Mouse (Mus musculus): ENCODE measurements around the gene Apoc2. TPM values are rescaled to one million over a fixed set of nuclear protein-coding genes. Genes with fewer than 3 reads are reported as not detected.
"Not testable (repeated sequence)": the region's sequence is repeated elsewhere in the genome, so short reads cannot be mapped to it uniquely, and the experiment has no call there.

Apoc2 gene
- total RNA-seq, 2 experiments from 2014 or later: 1.9 TPM; not detected in 1

DNA sequence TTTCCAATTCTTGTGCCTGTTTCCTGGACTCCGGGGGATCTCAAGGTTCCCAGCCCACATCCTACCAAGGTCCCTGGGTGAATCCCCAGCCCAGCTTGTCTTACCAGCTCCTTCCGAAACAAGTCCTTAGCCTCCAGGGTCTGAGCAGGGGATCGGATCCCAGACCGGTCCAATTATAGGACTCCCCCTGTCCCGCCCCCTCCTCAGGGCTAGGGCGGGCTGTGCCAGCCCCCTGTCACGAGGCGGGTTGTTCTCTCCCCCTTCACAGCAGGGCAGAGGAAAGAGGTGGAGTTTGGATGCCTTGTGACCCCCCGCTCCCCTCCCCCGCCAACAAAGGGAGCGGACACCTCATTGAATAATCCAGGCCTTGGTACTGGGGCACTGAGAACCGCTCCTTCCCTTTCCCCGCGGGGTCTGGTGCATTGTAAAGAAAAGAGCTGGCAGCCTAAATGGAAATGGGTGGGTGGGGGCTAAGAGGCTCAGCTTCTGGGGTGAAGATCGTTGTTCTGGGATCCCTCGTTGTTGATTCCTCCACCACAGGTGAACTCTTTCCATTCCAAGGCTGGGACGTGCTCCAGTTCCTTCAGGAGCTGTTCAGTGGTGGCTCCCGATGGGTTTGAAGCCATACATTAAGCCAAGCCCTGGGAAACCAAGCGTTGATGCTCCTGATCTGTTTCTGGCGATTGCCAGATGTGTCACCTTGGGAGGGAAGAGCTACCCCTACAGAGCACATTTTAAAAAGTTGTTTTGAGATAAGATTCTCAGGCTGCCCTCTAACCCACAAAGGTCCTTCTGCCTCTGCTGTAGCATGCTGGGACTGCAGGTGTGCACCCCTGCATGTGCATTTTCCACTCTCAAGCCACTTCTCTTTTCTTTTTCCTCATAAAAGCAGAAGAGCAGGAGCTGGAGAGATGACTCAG lies 21.4 kb upstream of the Apoc2 start, which contains the start of gene Apoe:
TSS of gene Apoe (minus strand) at position 282 of the 920 bp plus-strand sequence.
- peak; percentile 67 to 84 for DNase-seq

DNA sequence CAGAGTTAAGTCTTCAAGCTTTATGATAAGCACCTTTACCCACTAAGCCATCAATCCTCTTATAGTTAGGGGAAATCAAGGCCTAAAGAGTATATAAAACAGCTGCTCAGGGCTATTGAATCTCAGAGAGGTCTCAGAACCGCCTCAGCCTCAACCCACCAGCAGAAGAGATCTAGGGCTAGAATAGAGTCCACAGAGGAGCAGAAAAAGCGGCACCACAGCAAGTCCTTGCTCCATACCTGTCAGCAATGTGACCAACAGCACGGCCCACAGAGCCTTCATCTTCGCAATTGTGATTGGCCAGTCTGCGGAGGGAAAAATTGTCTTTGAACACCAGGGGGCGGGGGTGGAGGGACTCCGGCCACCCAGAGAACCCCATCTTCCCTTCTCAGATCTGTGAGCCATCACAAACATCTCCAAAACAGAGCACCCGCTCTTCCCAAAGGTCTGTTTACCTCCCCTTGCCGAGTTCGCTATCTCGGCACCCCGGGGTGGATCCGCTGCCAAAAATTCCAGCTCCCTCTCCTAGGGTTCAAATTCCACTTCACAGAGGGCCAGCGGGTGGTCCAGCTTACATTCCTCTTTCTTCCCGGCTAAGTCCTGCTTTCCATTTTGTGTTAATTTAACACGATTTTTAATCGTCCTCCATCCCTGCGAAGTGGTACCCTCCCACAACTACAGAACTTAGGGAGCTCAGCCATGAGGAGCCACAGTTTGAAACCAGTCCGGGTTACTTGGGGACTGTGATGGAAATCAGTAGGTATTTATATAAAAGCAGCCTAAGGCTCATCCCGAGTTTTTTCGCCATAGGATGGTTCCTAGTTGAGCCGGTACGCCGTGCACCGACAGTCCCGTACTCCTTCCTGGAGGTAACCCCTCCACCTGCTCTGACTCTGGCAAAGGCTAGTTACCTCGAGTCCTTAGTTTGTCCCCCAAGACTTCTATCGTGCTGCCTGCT lies 20.5 kb upstream of the Apoc2 start:
- no peak for DNase-seq

DNA sequence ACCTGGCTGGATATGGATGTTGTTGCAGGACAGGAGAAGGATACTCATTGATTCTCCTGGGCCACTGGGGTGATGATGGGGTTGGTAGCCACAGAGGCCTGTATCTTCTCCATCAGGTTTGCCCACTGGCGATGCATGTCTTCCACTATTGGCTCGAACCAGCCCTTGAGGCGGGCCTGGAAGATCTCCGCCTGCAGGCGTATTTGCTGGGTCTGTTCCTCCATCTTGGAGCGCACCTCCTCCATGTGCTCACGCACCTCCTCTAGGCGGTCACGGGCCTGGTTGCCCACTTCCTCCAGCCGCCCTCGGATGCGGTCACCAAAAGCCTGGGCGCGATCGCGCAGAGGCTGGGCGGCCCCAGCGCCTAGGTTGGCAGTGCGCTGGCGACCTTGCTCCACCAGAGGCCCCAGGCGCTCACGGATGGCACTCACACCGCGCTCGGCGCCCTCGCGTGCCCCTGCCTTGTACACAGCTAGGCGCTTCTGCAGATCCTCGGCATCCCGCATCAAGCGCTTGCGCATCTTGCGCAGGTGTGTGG lies 18.7 kb upstream of the Apoc2 start:
- DNase-seq: no peak

DNA sequence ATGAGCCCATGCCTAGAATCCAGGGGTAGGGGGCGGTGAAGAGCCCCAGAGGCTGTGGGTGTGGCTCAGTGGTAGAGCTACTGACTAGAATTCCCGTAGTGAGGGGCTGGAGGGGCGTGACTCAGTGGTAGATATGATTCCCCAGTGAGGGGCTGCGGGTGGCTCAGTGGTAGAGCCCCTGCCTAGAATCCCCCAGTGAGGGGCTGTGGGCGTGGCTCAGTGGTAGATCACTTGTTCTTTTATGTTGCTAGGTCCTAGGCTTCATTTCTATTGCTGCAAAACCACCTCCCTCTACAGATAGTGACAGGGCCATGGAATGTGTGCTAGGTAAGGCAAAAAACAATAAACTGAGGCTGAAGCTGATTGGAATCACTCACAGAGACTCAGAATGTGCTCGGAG lies 18.1 kb upstream of the Apoc2 start:
- no peak for DNase-seq

DNA sequence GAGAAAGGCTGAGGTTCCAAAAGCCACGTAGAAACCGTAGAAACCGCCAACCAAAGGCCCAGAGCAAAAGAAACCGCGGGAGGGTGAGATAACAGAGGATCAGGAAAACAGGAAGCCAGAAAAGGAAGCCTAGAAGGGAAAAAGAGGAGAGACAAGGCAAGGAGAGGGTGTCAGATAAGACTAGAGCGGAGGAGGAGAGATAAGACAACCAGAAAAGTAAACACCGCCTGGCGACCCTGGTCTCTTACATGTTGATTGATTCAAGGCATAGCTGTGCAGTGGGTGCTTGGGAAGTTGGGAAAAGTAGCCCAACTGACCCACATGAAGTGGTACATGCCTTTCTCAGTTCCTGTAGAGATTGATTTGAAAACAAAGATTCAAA lies 17.5 kb upstream of the Apoc2 start:
- DNase-seq: no peak

DNA sequence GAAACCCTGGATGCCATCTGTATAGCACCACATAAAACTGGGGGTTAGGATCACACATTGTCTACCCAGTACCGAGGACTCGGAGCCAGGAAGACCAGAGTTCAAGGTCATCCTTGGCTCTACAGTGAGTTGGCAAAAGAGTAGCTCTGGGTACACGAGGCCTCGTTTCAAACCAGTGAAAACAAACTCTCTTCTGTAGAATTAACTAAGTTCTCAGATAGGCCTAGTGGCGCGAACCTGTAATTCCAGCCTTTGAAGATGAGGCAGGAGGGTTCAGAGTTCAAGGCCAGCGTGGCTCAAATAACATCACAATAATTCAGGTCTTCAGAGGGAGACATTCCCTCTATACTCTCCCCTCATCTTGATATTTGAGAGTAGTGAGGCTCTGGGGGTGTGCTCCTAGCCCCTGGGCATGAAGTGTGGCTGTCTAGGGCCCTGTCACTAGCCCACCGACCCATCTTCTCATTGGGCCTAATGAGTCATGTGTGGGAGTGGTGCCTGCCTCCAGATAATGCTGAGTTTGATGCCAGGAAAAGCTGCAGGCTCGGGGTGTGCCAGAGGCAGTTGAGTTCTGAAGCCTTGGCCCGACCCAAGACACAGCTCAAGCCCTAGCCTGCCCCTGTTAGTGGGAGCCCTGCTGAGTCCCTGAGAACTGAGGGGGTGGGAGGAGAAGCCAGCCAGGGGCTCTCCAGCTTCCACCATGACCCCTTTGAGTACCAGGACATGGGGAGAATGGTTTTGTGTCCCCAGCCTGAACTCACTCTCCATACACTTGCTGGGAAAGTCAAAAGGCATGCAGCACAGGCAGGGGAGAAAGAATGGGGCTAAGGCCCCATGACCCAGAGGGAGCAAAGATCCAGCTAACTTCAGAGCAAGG lies 16.8 kb upstream of the Apoc2 start:
- peak in 1 of 2 experiments; percentile 51 for DNase-seq

DNA sequence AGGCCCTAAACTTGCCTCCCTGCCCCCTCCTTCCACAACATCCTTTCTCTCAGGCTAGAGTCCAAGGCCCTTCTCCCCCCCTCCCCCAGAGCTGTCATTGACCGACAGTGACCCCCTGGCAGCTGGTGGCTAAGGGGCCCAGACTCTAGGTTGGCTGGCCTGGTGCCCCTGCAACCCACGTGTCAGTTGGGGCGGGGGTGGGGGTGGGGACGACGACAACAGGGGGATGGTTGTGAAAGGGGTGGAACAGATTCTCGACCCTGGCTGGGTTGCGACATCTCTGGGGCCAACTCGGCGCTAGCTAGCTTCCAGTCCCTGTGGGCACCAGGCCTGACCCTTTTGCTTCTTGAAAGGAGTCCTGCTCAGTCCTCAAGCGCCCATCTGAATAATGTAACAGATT lies 15.7 kb upstream of the Apoc2 start:
- peak; percentile 79 to 80 for DNase-seq

DNA sequence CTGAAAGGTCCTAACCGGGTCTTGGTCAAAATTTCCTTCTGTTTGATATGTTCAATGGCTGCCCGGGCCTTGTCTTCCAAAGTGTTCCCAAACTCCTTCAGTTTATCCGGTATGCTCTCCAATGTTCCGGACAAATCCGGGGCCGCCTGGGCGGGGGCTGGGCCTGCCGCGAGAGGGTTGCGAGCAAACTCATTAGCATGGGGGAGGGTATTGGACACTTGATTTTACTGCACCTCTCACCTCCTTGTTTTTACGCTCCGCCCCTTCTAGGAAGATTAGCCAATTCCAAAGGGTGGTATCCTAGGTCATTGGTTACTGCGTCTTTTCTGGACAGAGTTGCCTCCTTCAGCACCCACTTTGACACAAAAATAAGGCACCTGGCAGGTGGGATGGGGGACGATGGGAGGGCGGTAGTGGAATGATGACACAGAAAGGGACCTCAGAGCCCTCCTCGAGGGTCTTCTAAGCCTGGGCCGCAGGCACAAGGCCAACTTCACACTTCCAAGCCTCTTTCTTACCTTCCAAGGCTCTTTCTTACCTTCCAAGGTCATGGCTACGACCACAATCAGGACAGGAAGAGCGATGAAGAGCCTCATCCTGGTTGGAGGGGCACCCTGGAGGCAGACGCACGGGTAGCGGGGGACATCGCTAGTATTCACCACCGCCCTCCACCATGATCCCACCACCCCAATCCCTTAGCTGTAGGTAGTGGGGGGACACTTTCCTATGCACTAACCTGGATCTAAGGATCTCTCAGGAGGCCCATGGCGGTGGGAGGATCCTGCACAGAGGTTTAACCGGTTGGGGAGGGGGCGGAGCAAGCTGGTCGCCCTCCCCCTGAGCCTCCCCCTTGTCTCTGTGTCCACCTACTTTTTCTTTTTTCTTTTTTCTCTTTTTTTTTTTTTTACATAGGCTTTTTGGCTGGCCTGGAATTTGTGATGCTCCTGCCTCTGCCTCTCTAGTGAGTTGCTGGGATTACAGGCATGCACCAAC lies 14.4 kb upstream of the Apoc2 start, which contains the start of gene Apoc1:
TSS of gene Apoc1 (minus strand) at position 788 of the 993 bp plus-strand sequence.
- DNase-seq: peak; percentile 61 to 65

DNA sequence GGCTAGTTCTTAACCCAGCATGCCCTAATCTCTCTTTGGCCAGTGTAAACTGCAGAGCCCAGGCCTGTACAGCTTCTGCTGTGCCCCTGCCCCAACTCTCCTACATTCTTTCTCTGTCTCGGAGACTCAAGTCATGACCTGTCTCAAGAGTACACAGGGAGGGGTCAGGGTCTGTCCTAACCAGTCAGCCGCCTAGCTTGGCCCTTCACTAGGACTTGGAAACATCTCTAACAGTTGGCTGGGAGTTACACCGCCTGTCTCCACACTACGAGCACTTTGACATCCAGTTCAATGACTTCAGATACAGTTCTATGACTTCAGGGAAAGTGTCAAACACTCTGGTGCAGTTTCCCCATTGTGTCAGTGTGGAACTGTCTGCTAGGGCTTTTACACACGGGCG lies 13.7 kb upstream of the Apoc2 start:
- DNase-seq: no peak

DNA sequence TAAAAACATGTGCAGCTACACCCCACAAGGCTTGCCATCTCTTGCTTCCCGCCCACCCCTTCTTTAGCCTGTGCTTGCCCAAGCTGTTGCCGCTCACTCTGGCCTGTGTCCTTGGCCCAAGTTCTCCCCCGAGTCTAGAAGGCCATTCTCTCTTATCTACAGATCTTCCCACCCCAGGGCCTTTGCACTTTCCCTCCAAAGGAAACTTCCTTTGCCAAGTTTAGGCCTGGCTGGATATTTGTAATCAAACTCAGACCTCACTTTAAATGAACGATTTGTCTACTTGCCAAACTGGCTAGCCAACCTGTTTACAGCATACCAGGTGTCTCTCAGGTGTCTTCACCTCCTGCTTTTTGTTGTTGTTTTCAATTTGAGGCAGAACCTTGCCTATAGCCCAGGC lies 13.1 kb upstream of the Apoc2 start:
- no peak for DNase-seq

DNA sequence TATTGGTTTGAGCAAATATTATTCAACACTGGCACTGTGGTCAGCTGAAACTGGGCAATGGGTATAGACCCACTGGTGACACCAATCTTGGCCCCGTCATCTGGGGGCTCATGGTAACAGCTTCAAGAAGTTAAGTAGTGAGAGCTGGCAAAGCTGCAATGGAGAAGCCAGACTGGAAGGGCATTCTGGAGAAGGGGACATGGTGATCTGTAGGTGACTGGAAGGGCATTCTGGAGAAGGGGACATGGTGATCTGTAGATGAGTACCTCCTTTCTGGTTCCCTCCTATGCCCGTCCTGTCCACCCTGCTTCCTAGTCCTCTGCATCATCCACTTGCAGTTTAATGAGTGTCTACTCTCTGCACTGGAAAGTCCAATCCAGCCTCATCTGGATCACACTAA lies 10.9 kb upstream of the Apoc2 start:
- DNase-seq: no peak

DNA sequence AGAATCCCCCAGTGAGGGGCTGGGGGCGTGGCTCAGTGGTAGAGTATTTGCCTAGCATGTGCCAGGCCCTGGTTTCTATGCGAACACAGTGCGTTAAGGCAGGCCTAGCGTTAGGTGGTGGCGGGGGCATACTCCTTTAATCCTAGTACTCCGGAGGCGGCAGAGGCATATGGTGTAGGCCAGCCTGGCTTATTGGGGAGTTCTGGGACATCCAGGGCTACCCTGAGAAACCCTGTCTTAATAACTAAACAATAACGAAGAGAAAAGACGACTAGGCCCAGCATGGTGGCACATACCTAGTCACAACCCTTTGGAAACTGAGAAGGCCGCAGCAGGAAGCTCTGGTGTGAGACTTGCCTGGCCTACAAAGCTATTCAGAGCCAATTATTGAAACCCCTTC lies 10.4 kb upstream of the Apoc2 start:
- no peak for DNase-seq

DNA sequence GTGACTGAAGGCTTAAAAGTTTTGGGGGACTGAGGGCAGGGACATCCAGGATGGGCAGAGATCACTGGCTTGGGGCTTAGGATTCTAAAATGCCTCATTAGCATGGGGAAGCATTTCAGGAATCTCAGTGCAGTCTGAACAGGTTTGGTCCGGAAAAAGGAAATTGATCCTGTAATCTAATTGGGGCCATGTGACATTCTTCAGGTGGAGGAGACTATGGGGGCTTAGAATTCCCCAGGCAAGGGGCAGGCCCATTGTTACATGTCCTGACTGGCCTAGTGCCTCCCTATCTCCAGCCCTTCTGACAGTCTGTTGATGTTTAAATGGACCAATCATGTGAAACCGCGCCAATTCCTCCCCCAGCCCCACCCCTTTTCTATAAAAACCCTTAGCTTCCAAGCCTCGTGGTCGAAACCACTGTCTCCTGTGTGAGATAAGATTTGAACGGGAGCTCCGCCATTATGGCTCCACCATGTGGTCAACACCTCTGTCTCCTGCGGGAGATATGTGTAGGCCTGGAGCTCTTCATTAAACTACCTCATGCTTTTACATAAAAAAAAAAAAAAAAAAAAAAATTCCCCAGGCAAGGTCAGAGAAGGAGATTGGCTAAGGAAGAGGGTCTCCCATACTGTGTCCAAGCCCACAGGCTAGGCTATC lies 9.3 kb upstream of the Apoc2 start:
- not testable (repeated sequence) for DNase-seq

DNA sequence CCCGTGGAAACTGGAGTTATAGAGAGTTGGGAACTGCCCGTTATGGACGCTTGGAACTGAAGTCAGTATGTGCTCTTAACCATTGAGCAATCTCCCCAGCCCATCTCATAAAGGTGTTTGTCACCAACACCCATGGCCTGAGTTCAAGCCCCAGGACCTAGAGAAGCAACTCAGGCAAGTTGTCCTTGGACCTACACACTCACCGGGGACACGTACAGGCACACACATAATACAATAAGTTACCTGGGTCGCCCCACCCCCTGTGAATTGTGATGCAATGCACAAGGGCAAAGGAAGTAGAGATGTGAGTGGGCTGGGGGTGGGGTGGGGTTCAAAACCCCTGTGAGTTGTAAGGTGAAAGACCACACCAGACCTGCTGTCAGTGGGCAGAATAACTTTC lies 8.8 kb upstream of the Apoc2 start:
- DNase-seq: no peak

DNA sequence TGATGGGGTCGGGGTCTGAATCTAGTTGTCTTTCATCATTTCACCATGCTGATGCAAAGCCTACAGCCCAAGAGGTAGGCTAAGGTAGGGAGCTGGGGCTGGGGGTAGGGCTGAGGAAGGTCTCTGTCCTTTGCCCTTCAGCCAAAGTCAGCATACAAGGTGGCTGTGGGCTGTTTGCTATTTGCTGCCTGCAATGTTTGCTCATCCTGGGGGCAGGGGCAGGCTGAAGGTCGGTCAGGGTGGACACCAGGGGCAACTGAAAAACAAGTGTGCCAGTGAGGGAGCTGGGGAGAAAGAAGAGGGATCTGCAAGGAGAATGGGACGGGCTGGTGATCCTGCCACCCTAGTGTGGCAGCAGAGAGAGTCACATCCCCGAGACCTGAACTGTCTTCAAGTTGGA lies 7.6 kb upstream of the Apoc2 start:
- DNase-seq: no peak

DNA sequence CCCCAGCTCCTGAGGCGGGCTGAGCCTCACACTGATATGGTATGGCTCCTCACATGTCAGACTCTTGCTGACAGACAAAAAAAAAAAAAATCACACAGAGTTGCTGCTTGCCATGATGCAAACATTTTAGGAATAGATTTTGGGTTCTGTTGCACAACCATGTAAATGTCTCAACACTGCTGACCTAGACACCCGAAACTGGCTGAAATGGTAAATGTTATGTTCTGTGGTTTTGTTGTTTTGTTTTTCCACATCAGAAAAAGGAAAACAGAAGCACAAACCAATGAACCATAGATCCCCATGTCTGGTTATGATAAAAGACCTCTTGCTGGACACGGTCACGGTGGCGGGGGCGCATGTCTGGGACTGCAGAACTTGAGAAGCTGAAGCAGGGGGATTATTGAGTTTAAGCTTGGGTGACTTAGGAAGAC lies 6.0 kb upstream of the Apoc2 start:
- no peak for DNase-seq

DNA sequence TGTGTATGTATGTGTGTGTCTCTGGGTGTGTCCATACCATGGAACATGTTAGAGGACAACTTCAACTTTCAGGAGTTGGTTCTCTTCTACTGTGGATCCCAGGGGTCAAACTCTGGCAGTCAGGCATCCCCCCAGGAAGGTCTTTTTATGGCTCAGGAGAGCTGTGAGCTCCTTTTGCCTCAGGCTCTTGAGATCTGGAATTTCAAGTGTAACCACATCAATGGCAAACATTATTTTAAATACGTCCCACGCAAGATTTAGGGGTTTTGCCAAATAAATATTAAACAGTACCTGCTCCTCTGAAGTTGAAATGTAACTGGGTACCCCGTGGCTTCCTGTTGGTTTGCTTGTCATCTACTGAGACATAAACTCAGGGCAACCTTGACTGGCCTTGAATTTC lies 5.2 kb upstream of the Apoc2 start:
- DNase-seq: no peak

DNA sequence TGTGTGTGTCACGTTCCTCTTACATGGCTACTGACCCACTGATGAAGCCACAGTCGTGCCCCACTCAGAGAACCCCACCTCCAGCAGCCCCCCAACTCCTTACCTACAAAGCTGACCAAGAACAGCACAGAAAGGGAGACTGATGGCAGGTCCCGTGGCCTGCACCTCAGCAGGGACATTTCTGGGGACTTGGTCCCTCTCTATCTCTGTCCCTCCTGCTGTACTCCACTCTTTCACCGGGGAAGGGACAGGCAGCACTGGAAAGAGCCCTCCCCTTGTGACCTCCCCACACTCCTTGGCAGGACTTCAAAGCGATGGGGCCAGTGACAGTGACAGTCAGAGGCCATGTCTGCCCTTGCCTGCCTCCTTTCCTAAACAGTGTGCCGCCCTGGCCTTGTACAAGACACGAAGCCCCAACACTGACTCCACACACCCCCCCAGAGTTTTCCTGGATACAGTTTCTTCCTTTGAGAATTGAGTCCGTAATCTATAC lies 3.5 kb upstream of the Apoc2 start, which contains the start of the genes Gm44805 and Apoc4:
TSS of gene Gm44805 (minus strand) at position 222 of the 493 bp plus-strand sequence.
TSS of gene Apoc4 (minus strand) at position 278 of the 493 bp plus-strand sequence.
- DNase-seq: peak; percentile 84 to 90

DNA sequence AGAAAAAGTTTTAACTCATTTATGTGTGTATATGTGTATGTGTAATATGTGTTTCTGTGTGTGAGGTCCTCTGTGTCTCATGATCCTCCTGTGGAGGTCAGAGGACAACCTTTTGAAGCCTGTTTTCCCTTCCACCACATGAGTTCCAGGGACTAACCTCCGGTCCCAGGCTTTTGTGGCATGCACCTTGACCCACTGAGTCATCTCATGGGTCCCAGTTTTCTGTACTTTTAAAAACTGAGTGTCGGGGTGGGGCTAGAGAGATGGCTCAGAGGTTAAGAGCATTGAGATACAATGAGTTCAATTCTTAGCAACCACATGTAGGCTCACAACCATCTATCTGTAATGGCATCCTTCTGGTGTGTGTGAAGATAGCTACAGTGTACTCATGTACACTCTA lies 3.0 kb upstream of the Apoc2 start:
- peak in 1 of 2 experiments; percentile 52 for DNase-seq
